Mouse (Mus musculus): ENCODE data around the gene Gngt2. TPM values are rescaled to one million over a fixed set of nuclear protein-coding genes. Genes with fewer than 3 reads are reported as not detected.

The Gngt2 gene
- polyA plus RNA-seq, 1 experiment from 2014 or later = 13.3 TPM

DNA sequence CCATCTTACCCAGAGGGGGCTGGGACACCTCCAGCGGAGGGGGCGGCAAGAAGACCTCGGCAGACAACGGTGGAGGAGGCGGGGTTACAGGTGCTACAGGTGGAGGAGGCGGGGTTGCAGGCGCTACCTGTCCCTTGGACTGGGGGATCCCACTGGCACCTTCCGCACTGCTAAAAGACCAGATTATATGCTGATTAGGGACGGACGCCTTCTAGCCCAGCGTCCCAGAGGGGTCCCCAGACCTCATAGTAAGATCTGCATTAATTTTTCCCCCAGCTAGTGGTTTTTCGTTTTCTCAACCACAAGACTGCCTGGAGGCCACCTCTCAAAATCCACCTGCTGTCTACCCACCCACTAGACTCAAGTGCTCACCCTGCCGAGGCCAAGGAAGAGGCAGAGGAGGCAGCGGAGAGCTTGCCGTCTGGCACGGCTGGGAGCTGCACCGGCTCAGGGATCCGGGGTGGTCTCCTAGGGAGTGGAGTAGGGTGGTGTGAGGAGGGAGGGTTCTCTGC lies 3.3 kb upstream of the Gngt2 start:
- Histone ChIP-seq H3K27ac (no peak overlapping the region), H3K36me3 (no peaks in the 10 kb centered on the region), H3K4me1 (peaks cover 51% of the 10 kb centered on the region), H3K4me3 (peak overlapping the region; percentile 6; the same call in 1 of the 2 replicates), H3K4me2 (no peak overlapping the region), H3K27me3 (peaks cover 88% of the 10 kb centered on the region), H3K9ac (no peak overlapping the region), H3K9me3 (no peaks in the 10 kb centered on the region)
- 8% methylated on average over 18 of the region's 18 CpGs for WGBS
- no peak for ATAC-seq (ENCODE audit: insufficient number of reproducible peaks, insufficient read depth, low FRiP score, low TSS enrichment, low read depth)

DNA sequence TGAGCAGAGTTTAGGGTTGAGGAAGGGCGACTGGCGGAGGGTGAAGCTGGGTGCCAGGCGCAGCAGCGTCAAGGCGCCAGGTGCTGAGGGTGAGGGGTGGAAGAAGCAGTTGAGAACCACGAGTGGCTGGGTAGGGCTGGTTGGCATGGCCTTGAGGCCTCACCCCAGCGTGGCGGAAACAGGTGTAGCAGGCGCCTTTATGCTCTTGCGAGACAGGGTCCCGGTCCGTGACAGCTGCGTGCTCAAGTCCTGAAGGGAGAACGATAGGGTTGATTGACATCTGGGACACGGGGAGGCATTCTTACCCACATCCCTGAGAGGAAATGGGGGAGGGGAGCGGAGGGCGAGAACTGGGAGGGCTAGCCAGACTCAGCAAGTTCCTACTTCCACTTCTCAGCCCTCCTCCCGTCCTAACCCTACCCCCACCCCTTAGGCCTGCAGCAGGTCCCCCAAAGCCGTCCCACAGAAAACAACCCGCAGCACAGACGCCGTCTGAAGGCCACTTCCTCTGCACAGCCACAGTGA lies 2.8 kb upstream of the Gngt2 start:
- Histone ChIP-seq H3K27ac (no peak overlapping the region), H3K27me3 (peaks cover 83% of the 10 kb centered on the region), H3K9me3 (no peaks in the 10 kb centered on the region), H3K4me3 (peak overlapping the region; percentile 6; the same call in 1 of the 2 replicates), H3K9ac (no peak overlapping the region), H3K4me1 (peaks cover 51% of the 10 kb centered on the region), H3K4me2 (peak overlapping the region; percentile 24; the same call in 1 of the 2 replicates), H3K36me3 (no peaks in the 10 kb centered on the region)
- 2% methylated on average over 22 of the region's 22 CpGs for WGBS
- ATAC-seq (ENCODE audit: insufficient number of reproducible peaks, insufficient read depth, low FRiP score, low TSS enrichment, low read depth) = no peak

DNA sequence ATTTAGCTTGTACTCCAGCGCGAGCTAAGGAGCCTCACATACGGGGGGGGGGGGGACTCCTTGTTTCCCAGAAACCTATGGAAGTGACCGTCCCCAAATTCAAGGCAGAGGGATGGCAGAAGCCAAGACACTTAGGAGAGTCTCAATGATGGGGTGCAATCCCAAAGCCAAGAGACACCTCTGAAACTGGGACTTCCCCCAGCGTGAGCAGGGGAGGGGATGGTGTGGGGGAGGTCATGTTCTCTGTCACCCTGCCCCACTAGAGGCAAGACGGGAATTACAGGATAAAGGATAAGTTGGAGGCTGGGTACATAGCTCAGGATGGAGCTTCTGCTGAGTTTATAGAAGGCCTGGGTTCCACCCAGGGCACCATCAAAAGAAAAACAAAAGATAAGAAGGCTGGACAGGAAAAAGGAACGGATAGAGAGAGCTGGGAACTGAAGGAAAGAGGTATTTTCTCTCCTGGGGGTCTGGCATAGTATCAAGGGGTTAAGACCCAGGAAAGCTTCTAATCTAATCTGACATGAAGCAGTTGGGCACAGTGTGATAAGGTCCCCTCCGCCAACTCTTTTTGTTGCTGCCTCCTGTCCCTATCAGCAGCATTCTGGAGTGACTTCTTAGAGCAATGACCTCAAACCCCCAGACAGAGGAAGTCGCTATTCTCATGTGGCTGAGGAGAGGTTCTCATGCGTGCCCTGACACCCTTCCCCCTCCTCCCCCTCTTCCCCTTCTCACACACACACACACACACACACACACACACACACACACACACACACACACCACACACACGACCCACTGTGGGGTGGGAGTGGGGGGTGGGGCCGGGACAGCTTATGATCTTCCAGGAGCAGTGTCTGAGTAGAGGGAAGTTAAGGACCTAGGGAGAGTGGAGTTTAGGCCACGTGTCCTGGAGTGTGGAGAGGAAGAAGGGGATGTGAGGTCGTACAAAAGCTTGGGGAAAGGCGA lies 2.0 kb upstream of the Gngt2 start:
- Histone ChIP-seq H3K4me2 (no peak overlapping the region), H3K9me3 (no peaks in the 10 kb centered on the region), H3K4me1 (peaks cover 48% of the 10 kb centered on the region)

DNA sequence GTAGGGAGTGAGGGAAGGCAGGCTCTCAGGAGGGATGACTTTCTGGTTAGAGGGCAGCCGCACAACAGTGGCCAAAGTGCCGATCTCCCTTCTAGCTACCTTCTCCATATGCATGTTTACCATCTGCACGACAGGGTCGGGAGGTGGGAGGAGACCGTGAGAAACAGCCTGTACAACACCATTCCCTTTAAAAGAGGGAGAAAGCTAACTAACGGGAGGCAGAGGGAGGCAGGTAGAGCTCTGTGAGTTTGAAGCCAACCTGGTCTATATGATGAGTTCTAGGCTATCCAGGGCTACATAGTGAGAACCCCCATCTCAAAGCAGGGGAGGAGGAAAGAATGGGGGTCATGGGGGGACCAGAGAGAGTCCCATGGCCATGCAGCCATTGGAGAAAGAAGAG lies 1.2 kb upstream of the Gngt2 start:
- 51% methylated on average over 6 of the region's 6 CpGs for WGBS
- no peak overlapping the region for H3K4me2 ChIP-seq
- no peak for ATAC-seq (ENCODE audit: insufficient number of reproducible peaks, insufficient read depth, low FRiP score, low TSS enrichment, low read depth)

More for the DNA sequence above, 2.0 kb upstream of the Gngt2 start:
- Histone ChIP-seq H3K4me3 (no peak overlapping the region), H3K27me3 (peaks cover 75% of the 10 kb centered on the region), H3K36me3 (no peaks in the 10 kb centered on the region), H3K9ac (no peak overlapping the region), H3K27ac (no peak overlapping the region)
- 14% methylated on average over 15 of the region's 15 CpGs for WGBS
- ATAC-seq (ENCODE audit: insufficient number of reproducible peaks, insufficient read depth, low FRiP score, low TSS enrichment, low read depth) = no peak

DNA sequence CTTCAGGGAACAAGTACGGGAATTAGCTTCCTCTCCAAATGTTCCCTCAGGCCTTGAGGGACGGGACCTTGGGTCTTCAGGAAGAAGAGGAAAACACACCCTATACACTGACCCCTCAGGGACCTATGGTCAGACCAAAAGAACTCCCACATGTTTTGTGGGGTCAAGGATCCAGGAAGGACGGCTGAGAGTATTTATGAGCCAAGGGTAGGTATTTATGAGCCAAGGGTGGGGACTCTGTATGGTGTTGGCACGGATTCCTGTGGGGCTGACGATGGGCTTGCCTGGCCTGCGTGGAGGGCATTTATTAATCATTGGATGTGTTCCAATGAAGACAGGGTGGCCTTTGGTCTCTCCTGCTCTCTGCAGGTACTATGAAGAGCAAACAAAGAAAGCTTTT lies 583 bp upstream of the Gngt2 start:
- Histone ChIP-seq H3K4me3 (no peak overlapping the region), H3K27me3 (peaks cover 70% of the 10 kb centered on the region), H3K9ac (no peak overlapping the region), H3K4me2 (no peak overlapping the region), H3K27ac (no peak overlapping the region), H3K9me3 (no peaks in the 10 kb centered on the region), H3K36me3 (no peaks in the 10 kb centered on the region), H3K4me1 (peaks cover 34% of the 10 kb centered on the region)
- ATAC-seq (ENCODE audit: insufficient number of reproducible peaks, insufficient read depth, low FRiP score, low TSS enrichment, low read depth) = no peak
- WGBS = 55% methylated on average over 6 of the region's 6 CpGs

More for the DNA sequence above, 1.2 kb upstream of the Gngt2 start:
- H3K27me3 ChIP-seq = peaks cover 70% of the 10 kb centered on the region
- no peak overlapping the region for H3K9ac ChIP-seq
- H3K27ac ChIP-seq = no peak overlapping the region
- no peaks in the 10 kb centered on the region for H3K36me3 ChIP-seq
- H3K4me3 ChIP-seq = no peak overlapping the region
- H3K4me1 ChIP-seq = peaks cover 40% of the 10 kb centered on the region
- no peaks in the 10 kb centered on the region for H3K9me3 ChIP-seq

DNA sequence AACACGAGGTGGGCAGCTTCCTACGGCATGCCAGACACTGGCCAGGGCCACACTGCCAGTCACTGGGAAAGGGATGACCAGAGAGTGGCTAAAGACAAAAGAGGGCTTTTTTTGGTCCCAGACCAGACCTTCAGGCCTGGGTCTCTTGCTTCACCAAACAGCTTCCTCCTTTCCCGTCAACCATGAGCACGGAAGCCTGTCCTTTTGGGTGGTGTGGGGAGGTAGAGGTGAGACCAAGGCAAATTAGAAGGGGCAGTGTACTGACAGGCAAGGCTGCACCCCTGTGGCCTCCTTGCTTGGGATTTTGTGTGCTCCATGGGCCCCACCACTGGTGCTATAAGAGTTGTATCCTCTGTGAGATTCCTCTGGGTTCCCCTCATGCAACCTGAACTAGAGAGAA lies 1.6 kb downstream of the Gngt2 start:
- no peak overlapping the region for H3K4me3 ChIP-seq
- ATAC-seq (ENCODE audit: insufficient number of reproducible peaks, insufficient read depth, low FRiP score, low TSS enrichment, low read depth) = no peak
- H3K27me3 ChIP-seq = peaks cover 61% of the 10 kb centered on the region
- no peak overlapping the region for H3K4me2 ChIP-seq
- H3K27ac ChIP-seq = no peak overlapping the region
- no peaks in the 10 kb centered on the region for H3K36me3 ChIP-seq
- no peaks in the 10 kb centered on the region for H3K9me3 ChIP-seq
- 77% methylated on average over 4 of the region's 4 CpGs for WGBS
- peaks cover 47% of the 10 kb centered on the region for H3K4me1 ChIP-seq
- H3K9ac ChIP-seq = no peak overlapping the region

DNA sequence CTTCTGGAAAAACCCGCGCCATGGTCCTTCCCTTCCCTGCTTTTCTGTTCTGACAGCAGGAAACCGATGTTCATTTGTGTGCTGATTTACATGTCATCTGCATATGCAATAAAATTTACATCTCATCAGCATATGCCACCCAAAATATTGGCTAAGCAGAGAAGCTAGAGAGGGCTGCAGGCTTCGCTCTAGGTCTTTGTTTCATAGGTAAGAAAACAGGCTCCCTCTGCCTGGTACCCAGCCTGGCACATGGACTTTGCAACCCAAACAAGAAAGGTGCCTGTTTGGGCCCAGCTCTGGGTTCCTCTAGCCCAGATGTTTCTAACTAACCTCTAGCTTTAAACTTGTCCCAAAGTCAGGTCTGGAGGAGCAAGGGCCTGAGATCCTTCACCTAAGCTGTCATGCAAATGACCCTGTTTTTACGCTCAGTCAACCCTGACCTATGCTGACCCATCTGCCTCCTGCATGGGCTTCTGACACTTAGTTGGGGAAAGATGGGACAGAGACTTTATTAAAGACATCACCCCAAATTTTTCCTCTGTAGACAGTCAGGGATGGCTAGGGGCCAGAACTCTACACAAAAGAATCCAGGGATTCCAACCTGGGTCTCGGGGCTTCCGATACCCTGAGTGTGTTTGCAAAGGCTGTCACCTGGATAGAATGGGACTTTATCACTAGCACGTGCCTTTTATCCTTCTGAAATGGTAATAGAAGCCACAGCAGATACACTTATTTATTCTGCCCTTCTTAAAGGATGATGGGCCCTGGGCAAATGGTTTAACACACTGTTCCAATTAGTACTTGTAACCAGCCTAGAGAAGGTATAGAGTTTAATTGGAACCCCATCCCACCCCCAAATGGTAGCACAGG lies 2.2 kb downstream of the Gngt2 start:
- H3K27me3 ChIP-seq = peaks cover 54% of the 10 kb centered on the region
- H3K4me3 ChIP-seq = no peak overlapping the region
- H3K9me3 ChIP-seq = no peaks in the 10 kb centered on the region
- 71% methylated on average over 8 of the region's 8 CpGs for WGBS
- no peaks in the 10 kb centered on the region for H3K36me3 ChIP-seq
- no peak overlapping the region for H3K4me2 ChIP-seq
- peaks cover 42% of the 10 kb centered on the region for H3K4me1 ChIP-seq
- no peak overlapping the region for H3K27ac ChIP-seq
- H3K9ac ChIP-seq = no peak overlapping the region
- ATAC-seq (ENCODE audit: insufficient number of reproducible peaks, insufficient read depth, low FRiP score, low TSS enrichment, low read depth) = no peak

DNA sequence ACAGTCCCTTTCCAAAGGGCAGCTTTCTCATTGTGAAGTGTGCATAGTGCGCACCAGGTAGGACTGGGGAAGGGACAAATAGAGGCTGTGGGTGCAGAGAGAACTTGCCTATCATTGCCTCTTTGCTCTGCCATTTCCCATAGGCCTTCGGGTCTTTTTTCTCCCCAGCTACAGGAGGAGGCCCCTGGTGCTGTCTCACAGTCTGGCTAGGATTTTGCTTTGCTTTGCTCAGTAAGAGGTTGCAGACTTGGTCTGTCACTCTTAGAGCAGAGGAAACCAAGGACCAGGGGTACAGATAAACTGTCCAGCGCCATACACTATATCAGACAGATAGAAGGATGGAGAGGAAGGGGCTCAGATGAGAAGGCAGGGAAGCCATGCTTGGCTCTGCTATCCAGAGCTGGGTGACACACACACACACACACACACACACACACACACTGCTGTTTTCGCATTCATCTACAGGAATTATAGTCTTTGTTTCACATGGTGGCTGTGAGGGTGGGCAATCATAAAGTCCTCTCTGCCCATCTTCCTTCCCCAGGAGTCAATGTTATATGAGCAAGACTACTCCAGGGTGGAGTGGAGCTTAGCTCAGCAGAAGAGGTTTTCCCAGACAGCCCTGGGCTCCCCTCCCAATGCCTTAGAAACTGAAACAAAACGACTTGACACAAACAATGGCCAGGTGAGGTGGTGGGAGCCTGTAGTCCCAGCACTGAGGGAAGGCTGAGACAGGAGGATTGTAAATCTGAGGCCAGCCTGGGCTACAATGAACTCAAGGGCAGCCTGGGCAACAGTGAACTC lies 3.9 kb downstream of the Gngt2 start:
- Histone ChIP-seq H3K36me3 (no peaks in the 10 kb centered on the region), H3K9ac (0 out of 2 replicates have a peak overlapping the region, but pooled peaks have one; percentile 17), H3K4me3 (peak overlapping the region; percentile 19; the same call in 1 of the 2 replicates), H3K27ac (peak overlapping the region; percentile 39; the same call in 1 of the 2 replicates), H3K27me3 (peaks cover 44% of the 10 kb centered on the region), H3K4me2 (peak overlapping the region; percentile 32), H3K9me3 (no peaks in the 10 kb centered on the region), H3K4me1 (peaks cover 32% of the 10 kb centered on the region)
- ATAC-seq (ENCODE audit: insufficient number of reproducible peaks, insufficient read depth, low FRiP score, low TSS enrichment, low read depth) = no peak
- 77% methylated on average over 5 of the region's 5 CpGs for WGBS

DNA sequence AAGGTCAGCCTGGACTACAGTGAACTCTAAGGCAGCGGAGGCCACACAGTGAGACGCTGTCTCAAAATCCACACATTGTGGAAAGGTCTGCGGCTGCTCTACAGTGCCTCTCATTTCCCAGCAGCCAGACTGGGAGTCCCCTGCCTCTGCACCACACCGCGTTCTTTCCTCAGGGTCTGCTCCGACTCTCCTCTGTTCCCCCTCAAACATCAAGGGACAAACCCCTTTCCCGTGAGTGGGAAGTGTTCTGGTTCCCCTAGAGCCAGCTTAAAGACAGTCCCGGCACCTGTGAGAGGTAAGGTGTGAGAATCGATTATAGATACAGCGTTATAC lies 4.4 kb downstream of the Gngt2 start:
- peaks cover 38% of the 10 kb centered on the region for H3K27me3 ChIP-seq
- peak overlapping the region; percentile 39; the same call in 1 of the 2 replicates for H3K27ac ChIP-seq
- H3K9ac ChIP-seq = 0 out of 2 replicates have a peak overlapping the region, but pooled peaks have one; percentile 17
- WGBS = 61% methylated on average over 10 of the region's 10 CpGs
- H3K4me3 ChIP-seq = peak overlapping the region; percentile 19
- no peaks in the 10 kb centered on the region for H3K9me3 ChIP-seq
- no peaks in the 10 kb centered on the region for H3K36me3 ChIP-seq
- peaks cover 31% of the 10 kb centered on the region for H3K4me1 ChIP-seq
- no peak for ATAC-seq (ENCODE audit: insufficient number of reproducible peaks, insufficient read depth, low FRiP score, low TSS enrichment, low read depth)
- H3K4me2 ChIP-seq = peak overlapping the region; percentile 32

DNA sequence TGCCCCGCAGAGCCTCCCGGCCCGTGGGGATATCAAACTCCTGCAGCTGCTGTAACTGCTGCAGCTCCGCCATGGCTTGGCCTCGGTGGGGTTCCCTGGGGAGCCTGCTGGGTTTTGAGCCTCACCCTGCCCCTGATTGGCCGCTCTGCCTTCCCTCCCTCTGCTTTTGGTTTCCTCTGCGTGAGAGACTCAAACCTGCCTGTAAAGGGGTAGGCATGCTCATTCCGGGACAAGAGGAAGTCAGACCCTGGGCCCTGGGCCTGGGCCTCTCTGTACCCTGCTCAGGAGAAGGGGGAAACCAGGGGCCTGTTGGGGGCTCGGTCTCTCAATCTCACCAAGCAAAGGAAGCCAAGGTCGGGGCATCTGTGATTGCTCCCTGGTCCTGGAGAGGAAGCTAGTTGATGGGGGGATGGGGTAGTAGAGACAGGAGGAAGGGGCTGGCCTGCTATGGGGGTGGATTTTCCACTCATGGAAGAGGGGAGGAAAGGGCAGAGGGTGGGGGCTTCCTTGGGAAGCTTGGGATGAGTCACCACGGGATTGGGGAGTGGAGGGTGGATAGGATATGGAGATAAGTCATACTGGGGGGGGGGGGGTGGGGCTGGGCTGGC lies 5.2 kb downstream of the Gngt2 start, which contains the start of gene Abi3:
Gene Abi3, minus strand, starts transcription at position 403 of the 608 bp plus-strand sequence.
- WGBS = 10% methylated on average over 11 of the region's 11 CpGs
- no peak for ATAC-seq (ENCODE audit: insufficient number of reproducible peaks, insufficient read depth, low FRiP score, low TSS enrichment, low read depth)

More for the DNA sequence above, 5.2 kb downstream of the Gngt2 start, which contains the start of gene Abi3:
- Histone ChIP-seq H3K4me3 (peak within 1 kb of the TSS; percentile 19), H3K4me1 (peaks cover 24% of the 10 kb centered on the region), H3K9me3 (no peaks in the 10 kb centered on the region), H3K36me3 (no peaks in the 10 kb centered on the region), H3K27me3 (peaks cover 31% of the 10 kb centered on the region), H3K4me2 (peak within 1 kb of the TSS; percentile 32), H3K27ac (peak within 1 kb of the TSS; percentile 39; the same call in 1 of the 2 replicates), H3K9ac (0 out of 2 replicates have a peak within 1 kb of the TSS, but pooled peaks have one; percentile 17)

All from embryonic facial prominence, embryonic 13.5 days (tissue).